Mouse (Mus musculus): ENCODE results near the gene Osgin1.

DNA sequence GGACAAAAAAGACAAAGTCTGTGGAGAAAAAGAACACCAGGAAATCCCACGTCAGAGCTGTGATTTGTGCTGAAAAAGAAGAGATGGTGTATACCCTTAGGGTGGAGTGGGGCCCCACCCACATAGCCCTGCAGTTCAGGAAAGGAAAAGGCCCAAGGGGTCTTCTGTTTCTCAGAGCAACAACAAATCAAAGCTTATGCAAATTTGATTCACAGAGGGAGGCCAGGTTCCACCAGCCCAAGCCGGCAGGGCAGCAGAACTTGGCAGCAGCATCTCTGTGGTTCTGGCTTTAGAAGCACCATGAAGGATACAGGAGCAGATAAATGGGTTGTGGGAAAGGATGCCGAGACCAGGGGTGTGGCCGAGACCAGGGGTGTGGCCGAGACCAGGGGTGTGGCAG lies 44.8 kb downstream of the Osgin1 start:
- TF ChIP-seq CTCF (IDR thresholded peaks at IDR 0.05; ENCODE audit: low read depth) = no peak
- TF ChIP-seq EP300 (IDR thresholded peaks at IDR 0.05; ENCODE audit: low read depth) = no peak

Data from liver, embryonic 14.5 days (tissue).